Mouse (Mus musculus) liver, adult 2 months (tissue): ENCODE data around the gene Cntnap1.

Source experiments
- CTCF ChIP-seq: fragments of 200-500 bp; IDR thresholded peaks from 2 replicates; pipeline ENCODE4 v1.5.1; 2011; ENCODE audit warnings: low read depth, low read length, control low read depth
- POLR2A ChIP-seq: fragments of 200-500 bp; IDR thresholded peaks from 2 replicates; pipeline ENCODE4 v1.6.1; 2011; ENCODE audit warnings: low read length, control low read depth; ENCODE audit not compliant: insufficient read depth; ENCODE audit errors: extremely low read depth

GRCm38 (mm10) chr11:101226065-101226701, 55.9 kb downstream of the Cntnap1 start, which contains the start of gene Ezh1:
- TF ChIP-seq POLR2A (0 out of 2 replicates have a peak, but pooled peaks have one; percentile 34), CTCF (peak; percentile 28)
